Mouse (Mus musculus): Measurements from ENCODE around the gene Ppp1r13l.

The Ppp1r13l gene

DNA sequence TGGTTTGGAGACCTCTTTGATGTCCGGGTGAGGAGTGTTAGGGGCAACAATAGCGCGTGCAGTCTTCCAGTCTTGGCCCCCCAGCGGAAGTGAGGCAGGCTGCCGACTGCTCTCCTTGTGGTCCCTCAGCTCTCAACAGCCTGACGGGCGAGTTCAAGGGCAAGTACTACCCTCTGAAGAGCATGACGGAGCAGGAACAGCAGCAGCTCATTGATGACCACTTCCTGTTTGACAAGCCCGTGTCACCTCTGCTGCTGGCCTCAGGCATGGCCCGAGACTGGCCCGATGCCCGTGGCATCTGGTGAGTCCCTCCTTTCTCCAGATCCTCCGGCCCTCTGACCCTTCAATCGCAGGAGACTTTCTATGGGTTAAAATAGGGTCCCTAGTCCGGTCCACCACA lies 57.0 kb downstream of the Ppp1r13l start:
- no peak for DNase-seq (ENCODE audit: low spot score)

DNA sequence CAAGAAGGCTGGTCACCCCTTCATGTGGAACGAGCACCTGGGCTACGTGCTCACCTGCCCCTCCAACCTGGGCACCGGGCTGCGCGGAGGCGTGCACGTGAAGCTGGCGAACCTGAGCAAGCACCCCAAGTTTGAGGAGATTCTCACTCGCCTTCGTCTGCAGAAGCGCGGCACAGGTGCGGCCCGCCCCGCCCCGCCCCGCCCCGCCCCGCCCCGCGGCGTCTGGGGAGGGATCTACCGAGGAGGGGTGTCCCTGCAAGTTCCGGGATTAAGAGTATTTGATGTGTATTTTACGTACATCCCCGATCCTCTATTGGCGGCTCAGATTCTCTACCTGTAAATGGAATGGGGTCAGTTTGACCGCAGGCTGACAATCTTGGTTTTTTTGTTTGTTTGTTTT lies 60.6 kb downstream of the Ppp1r13l start:
- DNase-seq (ENCODE audit: low spot score) = no peak

GRCm38 (mm10) chr7:19420821-19421636 lies 61.5 kb downstream of the Ppp1r13l start:
- peak; percentile 57 for DNase-seq (ENCODE audit: low spot score)

DNA sequence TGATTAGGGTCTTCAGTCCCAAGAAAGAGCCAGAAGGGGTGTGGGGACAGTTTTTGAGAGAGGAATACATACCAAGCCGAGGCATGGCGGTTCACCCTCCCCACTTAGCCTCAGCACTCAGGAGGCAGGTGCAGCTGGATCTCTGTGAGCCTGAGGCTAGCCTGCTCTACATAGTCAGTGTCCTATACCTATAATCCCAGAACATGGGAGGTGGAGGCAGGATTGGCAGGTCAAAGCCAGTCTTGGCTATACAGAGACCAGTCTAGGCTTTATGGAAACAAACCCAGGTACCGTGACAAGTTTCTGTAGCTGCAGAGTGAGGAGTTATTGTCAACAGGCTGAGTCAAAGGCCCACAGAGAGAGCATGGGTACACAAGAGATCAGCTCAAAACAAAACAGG lies 63.5 kb downstream of the Ppp1r13l start:
- no peak for DNase-seq (ENCODE audit: low spot score)

DNA sequence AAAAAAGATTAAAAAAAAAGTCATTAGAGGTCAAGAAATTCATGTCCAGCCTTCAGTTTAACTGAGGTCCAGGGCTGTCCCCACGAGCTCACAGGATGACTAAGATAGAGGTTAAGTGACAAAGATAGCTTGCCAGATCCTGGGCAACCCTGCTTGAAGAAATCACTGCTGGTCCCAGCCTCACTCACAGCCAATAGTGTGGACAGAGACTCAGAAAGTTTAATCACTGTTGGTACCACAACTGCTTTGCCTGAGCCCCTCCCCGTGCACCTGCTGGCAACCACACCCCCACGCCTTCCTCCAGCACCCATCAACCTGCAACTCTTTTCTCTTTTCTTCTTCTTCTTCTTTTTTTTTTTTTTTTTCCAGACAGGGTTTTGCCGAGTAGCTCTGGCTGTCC lies 64.5 kb downstream of the Ppp1r13l start:
- no peak for DNase-seq (ENCODE audit: low spot score)

DNA sequence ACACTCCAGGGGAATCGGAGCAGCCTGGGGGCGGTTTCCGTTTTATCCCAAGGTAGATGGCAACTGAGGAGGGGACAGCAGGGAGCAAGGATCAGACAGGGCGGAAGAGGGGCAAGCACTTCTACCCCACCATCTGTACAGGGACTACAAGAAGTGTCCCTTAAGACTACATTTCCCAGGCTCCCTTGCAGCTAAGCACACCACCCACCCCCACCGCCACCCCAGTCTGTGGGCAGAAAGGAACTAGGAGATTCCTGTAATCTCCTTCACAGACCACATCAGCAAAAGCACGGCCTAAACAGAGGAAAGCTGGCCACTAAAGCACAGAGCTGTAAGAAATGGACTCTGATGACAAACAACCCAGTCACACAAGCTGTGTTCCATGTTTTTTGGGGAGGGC lies 66.8 kb downstream of the Ppp1r13l start:
- DNase-seq (ENCODE audit: low spot score) = no peak

GRCm38 (mm10) chr7:19426888-19427287 lies 67.3 kb downstream of the Ppp1r13l start:
- no peak for DNase-seq (ENCODE audit: low spot score)
